Mouse (Mus musculus) heart, adult 2 months (tissue): Measurements from ENCODE around the gene Memo1. TPM values are rescaled to one million over a fixed set of nuclear protein-coding genes. Genes with fewer than 3 reads are reported as not detected.
A peak's percentile ranks its signal among the peaks of the same experiment; 100 is the strongest.
"Not testable (repeated sequence)": the region's sequence is repeated elsewhere in the genome, so short reads cannot be mapped to it uniquely, and the experiment has no call there.

Source experiments
- DNase-seq, 2 experiments: peaks; one replicate each; pipeline ENCODE4 v3.0.0; 2021
- H3K27ac ChIP-seq: fragments of 200-600 bp; 2 replicates; pipeline ENCODE4 v1.8.1; 2022
- H3K27me3 ChIP-seq: fragments of 200-500 bp; 2 replicates; pipeline ENCODE4 v1.6.1; 2012; ENCODE audit warnings: mild to moderate bottlenecking, low read length, inconsistent platforms, mixed read lengths; ENCODE audit not compliant: control insufficient read depth, insufficient read depth
- H3K36me3 ChIP-seq: fragments of 200-500 bp; 2 replicates; pipeline ENCODE4 v1.6.1; 2012; ENCODE audit warnings: low read length, inconsistent platforms; ENCODE audit not compliant: control insufficient read depth, insufficient read depth
- H3K4me1 ChIP-seq: fragments of 200-500 bp; 2 replicates; pipeline ENCODE4 v1.6.1; 2011; ENCODE audit warnings: low read length; ENCODE audit not compliant: control insufficient read depth, insufficient read depth
- H3K4me3 ChIP-seq: fragments of 200-600 bp; 2 replicates; pipeline ENCODE4 v1.8.1; 2022
- H3K79me2 ChIP-seq: fragments of 200-500 bp; replicated peaks from 2 replicates; pipeline ENCODE4 v1.6.1; 2012; ENCODE audit warnings: mild to moderate bottlenecking, inconsistent platforms, low read length, moderate library complexity, mixed read lengths; ENCODE audit not compliant: control insufficient read depth, insufficient read depth
- H3K9ac ChIP-seq: fragments of 200-500 bp; 2 replicates; pipeline ENCODE4 v1.6.1; 2012; ENCODE audit warnings: low read depth, mild to moderate bottlenecking, control low read depth, inconsistent platforms, low read length, mixed read lengths
- CTCF ChIP-seq: fragments of 200-600 bp; IDR thresholded peaks from 2 replicates; pipeline ENCODE4 v1.8.1; 2022; ENCODE audit warnings: antibody characterized with exemption, mild to moderate bottlenecking, moderate library complexity
- EP300 ChIP-seq: fragments of 200-500 bp; IDR thresholded peaks from 2 replicates; pipeline ENCODE4 v1.6.1; 2011; ENCODE audit warnings: low read depth, low read length, control low read depth; ENCODE audit not compliant: insufficient read depth
- POLR2A ChIP-seq: fragments of 200-500 bp; IDR thresholded peaks from 2 replicates; pipeline ENCODE4 v1.6.1; 2011; ENCODE audit warnings: mild to moderate bottlenecking, low read depth, low read length, control low read depth; ENCODE audit not compliant: insufficient read depth
- WGBS: fragments of 180-500 bp; shearing (Covaris S2); methylation state at CpG from one replicate; pipeline ENCODE4 v1.1.7; 2018; 5-methylcytosine and 5-hydroxymethylcytosine counted together
- intact Hi-C: fragments of 180-260 bp; cut with DNase I; formaldehyde crosslinking; loops from one replicate; pipeline ENCODE4 v1.15.1; 2025
- polyA plus RNA-seq: library from polyadenylated mRNA; depleted of rRNA; stranded (reverse); fragments of >200 nt; gene quantifications from 2 replicates; pipeline ENCODE4 v1.2.3, GENCODE M21; 2012
- total RNA-seq, 2 experiments: library from RNA; stranded (reverse); gene quantifications; 2 replicates each; pipeline ENCODE4 v1.2.3; 2021

Memo1 gene
- total and polyA plus RNA-seq, 3 experiments: 56.7 to 70.8 (median 66.7) TPM

GRCm38 (mm10) chr17:74315445-74316308 is 20.4 kb upstream of the Memo1 start:
- intact Hi-C loops: loop anchor here (1.0 to 5.0 kb wide), 3 partner anchors 20 to 77 kb away; partner anchors contain the start of genes Memo1 and Spast
- no peaks in the 10 kb centered on the region for H3K36me3 ChIP-seq
- under 1% methylated on average over 45 of the region's 45 CpGs for WGBS
- no peaks in the 10 kb centered on the region for H3K27me3 ChIP-seq
- DNase-seq: no peak
- H3K9ac ChIP-seq: peak overlapping the region; percentile 92
- peak overlapping the region; percentile 83 for H3K4me3 ChIP-seq
- H3K79me2 ChIP-seq: no peaks in the 10 kb centered on the region
- 0 out of 2 replicates have a peak, but pooled peaks cover 2% of the 10 kb centered on the region for H3K4me1 ChIP-seq
- TF ChIP-seq CTCF: no peak
- no peak for TF ChIP-seq EP300
- no peak for TF ChIP-seq POLR2A
- peak overlapping the region; percentile 94 for H3K27ac ChIP-seq

- WGBS: 96% methylated on average over 1 of the region's 1 CpGs
- Histone ChIP-seq H3K36me3 (no peaks in the 10 kb centered on the region), H3K79me2 (no peaks in the 10 kb centered on the region), H3K27me3 (no peaks in the 10 kb centered on the region), H3K4me3 (no peak overlapping the region), H3K4me1 (no peaks in the 10 kb centered on the region), H3K9ac (no peak overlapping the region), H3K27ac (no peak overlapping the region)
- TF ChIP-seq EP300: no peak
- DNase-seq: no peak
- intact Hi-C loops: no loop called here
Observed at GRCm38 (mm10) chr17:74306021-74306420, 10.7 kb upstream of the Memo1 start.

GRCm38 (mm10) chr17:74305616-74306015 is 10.3 kb upstream of the Memo1 start:
- intact Hi-C loops: no loop called here
- H3K27me3 ChIP-seq: no peaks in the 10 kb centered on the region
- DNase-seq: no peak
- no peak overlapping the region for H3K4me3 ChIP-seq
- WGBS: 88% methylated on average over 4 of the region's 4 CpGs
- H3K79me2 ChIP-seq: no peaks in the 10 kb centered on the region
- no peak overlapping the region for H3K27ac ChIP-seq
- TF ChIP-seq CTCF (no peak), EP300 (no peak), POLR2A (no peak)
- H3K36me3 ChIP-seq: no peaks in the 10 kb centered on the region
- H3K9ac ChIP-seq: no peak overlapping the region
- no peaks in the 10 kb centered on the region for H3K4me1 ChIP-seq

- TF ChIP-seq EP300: no peak
- TF ChIP-seq POLR2A: no peak
- no peak for TF ChIP-seq CTCF
- Histone ChIP-seq H3K4me3 (no peak overlapping the region), H3K79me2 (no peaks in the 10 kb centered on the region), H3K27ac (no peak overlapping the region), H3K9ac (no peak overlapping the region), H3K27me3 (no peaks in the 10 kb centered on the region), H3K4me1 (no peaks in the 10 kb centered on the region), H3K36me3 (no peaks in the 10 kb centered on the region)
- 86% methylated on average over 4 of the region's 4 CpGs for WGBS
- DNase-seq: no peak
- intact Hi-C loops: no loop called here
Observed at GRCm38 (mm10) chr17:74304060-74304459, 8.7 kb upstream of the Memo1 start.

- H3K79me2 ChIP-seq: no peaks in the 10 kb centered on the region
- intact Hi-C loops: no loop called here
- H3K4me1 ChIP-seq: no peaks in the 10 kb centered on the region
- no peak for DNase-seq
- H3K9ac ChIP-seq: no peak overlapping the region
- H3K27me3 ChIP-seq: no peaks in the 10 kb centered on the region
- no peak overlapping the region for H3K27ac ChIP-seq
- 90% methylated on average over 5 of the region's 5 CpGs for WGBS
- TF ChIP-seq POLR2A: no peak
- no peak for TF ChIP-seq CTCF
- no peak for TF ChIP-seq EP300
- H3K36me3 ChIP-seq: no peaks in the 10 kb centered on the region
- H3K4me3 ChIP-seq: no peak overlapping the region
Observed at GRCm38 (mm10) chr17:74300089-74300488, 4.8 kb upstream of the Memo1 start.

- H3K4me1 ChIP-seq, DNase-seq, H3K79me2 ChIP-seq, H3K27me3 ChIP-seq, H3K27ac ChIP-seq, H3K9ac ChIP-seq, H3K36me3 ChIP-seq, H3K4me3 ChIP-seq: not testable (repeated sequence)
- WGBS: 94% methylated on average over 5 of the region's 5 CpGs
- intact Hi-C loops: loop anchor here (5.0 to 10.0 kb wide), 3 partner anchors 100 to 362 kb away; partner anchors contain the start of gene Slc30a6
Observed at GRCm38 (mm10) chr17:74296991-74297390, 1.7 kb upstream of the Memo1 start.
